Mouse (Mus musculus): Measurements from ENCODE around the gene Mrps27.
"Not testable (repeated sequence)": the region's sequence is repeated elsewhere in the genome, so short reads cannot be mapped to it uniquely, and the experiment has no call there.

Gene Mrps27

DNA sequence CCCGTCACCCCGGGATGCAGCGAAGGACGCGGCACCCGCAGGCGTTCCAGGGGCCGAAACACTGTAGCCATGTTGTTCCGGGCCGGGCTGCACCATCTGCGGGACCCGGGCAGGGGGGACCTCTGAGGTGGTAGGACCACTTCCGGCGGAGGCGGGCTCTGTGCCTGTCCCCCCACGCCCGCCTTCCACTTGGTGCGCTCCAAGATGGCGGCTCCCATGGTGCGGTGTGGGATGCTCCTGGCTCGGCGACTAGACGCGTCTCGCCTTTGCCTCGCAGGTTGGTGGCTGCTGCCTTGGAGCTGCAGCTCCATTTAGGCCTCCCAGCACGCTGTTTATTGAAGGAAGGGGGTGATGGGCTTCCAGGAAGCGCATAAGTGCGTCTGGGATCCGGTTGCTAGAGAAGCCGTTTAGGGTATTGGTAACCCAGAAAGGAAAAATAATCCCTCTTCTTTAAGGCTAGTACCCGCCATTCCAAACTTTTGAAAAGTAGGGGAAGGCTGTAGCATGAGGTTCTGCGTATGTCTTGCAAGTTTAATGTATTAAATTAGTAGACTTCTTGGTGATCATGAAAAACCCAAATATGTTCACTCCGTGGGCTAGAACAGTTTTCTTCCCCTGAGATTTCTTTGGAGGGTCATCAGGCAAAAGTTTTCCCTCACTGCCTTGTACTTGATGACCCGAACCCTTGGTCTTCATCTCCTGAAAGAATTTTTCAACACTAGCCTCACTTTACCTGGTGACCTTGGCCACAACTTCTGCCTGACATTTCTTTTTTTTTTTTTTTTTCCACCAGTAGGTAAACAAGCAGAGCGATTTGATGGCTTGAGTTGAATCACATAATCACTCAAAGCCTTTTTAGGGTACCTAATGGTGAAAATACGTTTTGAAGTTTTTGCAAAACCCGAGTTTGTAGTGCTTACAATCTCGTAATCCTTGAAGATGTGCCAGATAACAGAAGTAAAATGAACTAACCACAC is at the start of gene Mrps27, which contains the start of gene Ptcd2:
Gene Mrps27 (plus strand): TSS at position 188 of the 977 bp plus-strand sequence.
Gene Ptcd2 (minus strand): TSS at position 107 of the 977 bp plus-strand sequence.
- peak; percentile 98 to 99 for DNase-seq

DNA sequence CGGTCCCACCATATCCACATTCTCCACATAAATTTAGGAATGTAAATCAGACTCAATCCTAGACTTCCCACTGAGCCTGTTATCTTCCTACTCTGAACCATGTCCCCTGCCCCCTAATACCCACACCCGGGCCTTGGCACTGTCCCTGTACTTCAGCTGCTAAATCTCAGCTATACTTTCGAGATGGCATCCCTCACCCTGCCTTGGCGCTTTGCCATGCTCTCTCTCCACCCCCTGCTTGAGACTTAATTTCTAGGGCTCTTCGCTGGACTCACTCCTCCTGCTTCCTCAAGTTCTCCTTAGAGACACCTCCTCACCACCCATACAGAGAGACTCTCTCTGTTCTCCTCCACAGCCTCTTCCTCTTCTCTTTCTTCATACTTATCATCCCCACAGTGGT is 44.7 kb upstream of the Mrps27 start:
- peak; percentile 39 to 53 for DNase-seq

DNA sequence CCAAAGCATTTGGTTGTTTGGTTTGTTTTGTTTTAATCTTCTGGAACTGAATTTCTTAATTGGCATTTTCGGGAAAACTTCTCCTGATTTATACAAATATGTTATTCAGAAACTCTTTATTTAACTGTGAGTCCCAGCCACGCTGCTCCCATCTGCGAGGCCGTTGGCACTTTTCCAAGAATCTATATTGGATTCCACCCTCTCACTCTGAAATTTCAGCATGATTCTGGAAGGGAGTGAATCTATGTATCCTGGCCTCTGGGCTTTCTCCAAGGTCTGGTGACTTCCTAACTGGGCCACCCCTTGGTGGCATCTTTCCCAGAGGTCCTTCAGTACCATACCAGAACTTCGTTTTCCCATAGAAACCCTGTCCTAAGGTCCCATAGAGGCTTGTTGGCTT is 40.7 kb upstream of the Mrps27 start:
- peak; percentile 63 to 71 for DNase-seq

DNA sequence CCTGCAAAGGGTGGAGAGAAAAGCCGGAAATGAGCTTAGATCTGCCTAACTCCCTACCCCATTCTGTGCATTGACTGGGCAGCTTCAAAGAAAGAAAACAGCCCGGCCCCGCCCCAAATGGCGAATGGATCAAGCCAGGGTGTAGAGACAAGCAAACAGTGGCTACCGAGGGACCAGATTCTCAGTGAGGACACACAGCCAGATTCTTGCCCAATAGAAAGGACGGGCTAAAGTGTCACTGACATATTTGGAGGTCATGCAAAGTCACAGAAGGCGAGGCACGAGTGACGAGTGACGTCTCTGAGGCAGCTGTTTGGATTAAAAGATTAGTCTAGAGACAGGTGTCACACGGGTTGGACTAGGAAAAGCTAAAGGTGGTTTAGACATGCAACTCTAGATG is 40.2 kb upstream of the Mrps27 start:
- peak in 1 of 2 experiments; percentile 33 for DNase-seq

DNA sequence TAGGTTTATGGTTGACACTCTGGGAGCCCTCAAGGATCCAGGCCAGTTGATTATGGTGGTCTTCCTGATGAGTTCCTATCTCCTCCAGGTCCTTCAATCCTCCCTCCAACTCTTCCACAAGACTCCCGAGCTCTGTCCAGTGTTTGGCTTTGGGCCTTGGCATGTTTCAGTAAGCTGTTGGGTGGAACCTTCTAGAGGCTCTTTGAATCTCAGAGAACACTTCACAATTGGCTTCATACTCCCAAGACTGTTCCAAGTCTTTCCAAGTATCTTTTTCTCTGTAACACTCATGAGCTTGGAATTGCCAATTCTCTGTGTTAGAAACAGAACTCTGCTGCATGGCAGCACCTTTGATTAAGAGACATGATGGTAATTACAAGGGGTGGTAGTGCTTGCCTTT is 39.4 kb upstream of the Mrps27 start:
- DNase-seq: no peak

DNA sequence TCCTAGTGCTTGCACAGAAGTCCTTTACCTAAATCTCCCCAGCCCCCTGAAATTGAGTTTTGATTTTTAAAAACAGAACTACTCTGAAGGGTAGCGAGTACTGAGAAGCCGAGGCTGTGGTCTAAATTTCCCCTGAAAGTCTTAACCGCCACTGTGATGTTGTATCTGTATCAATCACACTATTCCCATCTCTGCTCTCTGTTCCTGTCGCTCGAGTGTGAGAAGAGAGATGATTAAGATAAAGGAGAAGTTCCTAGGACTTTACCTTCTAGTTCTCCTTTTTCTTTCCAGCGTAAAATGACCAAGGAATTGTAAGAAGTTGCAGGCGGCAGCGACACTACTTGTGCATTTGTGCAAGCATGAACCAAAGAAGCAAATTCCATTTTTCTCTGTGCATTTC is 38.4 kb upstream of the Mrps27 start:
- no peak for DNase-seq

DNA sequence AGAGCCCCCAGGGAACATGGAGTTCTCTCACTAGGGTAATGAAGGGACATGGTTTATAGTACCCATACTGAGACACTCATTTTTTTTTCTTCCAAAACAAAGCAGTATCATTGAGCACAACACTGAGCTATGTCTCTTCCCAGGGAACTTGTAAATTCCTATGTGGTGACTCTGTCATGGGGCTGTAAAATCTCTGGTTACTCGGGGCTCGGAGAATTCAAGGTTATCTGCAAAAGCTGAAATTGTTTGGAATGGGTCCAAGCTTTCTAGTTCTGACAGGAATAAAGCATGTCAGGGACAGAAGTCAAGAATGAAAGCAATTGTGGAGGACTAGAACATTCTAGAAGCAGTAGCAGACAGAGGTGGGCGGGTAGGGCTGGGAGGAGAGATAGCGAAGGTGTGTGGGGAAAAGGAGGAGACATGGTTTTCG is 36.6 kb upstream of the Mrps27 start:
- no peak for DNase-seq

DNA sequence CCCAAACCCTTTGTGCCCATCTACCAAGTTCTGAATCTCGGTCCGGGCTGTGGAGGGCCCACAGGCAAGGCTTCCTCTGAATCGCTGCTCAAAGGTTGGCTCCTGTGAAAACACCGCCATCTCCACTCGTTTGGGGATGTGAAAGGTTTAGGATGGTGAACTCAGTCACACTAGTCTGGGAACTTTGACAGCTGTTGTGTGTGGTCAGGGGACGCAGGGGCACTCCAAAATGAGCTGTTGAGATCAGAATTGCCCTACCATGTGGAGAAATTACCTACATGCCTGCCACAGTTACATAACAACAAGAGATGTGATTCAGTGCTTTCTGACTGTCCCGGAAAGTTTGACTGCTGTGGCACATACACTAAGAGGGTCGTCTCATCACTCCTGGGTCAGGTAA is 36.2 kb upstream of the Mrps27 start:
- no peak for DNase-seq

DNA sequence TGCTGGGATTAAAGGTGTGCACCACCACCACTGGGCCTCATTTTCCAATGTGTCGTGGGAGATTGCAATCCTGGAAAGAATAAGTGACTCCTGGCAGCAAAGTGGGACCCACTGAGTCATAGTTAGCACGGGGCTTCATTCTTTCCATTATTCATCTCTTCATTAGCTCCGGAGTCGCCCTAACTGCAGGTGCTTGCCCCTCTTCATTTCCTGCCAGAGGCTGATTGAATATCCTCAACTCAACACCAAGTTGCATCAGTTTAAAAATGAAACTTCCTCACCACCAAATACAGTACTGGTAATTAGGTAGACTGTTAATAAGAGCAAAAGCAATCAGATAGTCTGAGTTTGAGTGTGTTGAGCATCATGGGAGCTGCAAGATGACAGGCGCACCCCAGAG is 30.5 kb upstream of the Mrps27 start:
- DNase-seq: no peak

DNA sequence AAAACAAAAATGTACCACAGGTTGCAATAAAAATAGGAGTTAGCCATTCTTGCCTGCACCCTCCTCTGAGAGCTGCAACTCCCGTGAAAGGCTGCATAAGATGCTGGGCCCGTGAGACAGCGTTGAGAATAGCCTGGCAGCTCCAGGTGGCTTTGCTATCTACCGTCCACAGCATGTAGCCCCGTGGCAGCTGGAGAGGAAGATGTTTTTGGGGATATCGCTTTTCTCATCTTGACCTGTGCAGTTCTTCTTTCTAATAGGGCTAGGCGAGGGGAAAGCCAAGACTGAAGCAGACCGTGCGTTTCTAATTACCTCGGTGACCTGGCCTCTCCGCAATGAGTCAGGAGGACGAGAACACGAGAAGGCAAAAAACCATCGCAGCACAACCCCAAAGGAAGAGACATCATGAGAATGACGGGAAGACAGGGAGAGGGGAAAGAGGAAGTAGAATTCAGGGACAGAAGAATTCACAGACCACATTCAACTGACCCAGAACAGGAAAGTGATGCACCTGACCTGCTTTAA is 29.9 kb upstream of the Mrps27 start:
- DNase-seq: no peak

DNA sequence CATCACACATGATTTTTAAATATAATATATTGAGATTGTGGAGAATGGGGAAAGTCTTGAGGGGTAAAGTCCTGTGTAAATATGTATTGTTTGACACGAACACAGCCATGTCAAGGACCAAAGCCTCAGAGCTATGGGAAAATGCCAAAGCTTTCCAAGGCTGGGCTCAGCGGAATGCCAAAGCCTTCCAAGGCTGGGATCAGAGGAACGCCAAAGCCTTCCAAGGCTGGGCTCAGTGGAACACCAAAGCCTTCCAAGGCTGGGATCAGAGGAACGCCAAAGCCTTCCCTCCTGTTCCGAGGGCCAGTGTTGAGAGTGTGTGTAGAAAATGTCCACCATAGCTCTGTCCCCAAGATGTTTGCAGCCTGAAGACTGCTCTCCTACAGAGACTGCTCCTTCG is 28.2 kb upstream of the Mrps27 start:
- DNase-seq: no peak

DNA sequence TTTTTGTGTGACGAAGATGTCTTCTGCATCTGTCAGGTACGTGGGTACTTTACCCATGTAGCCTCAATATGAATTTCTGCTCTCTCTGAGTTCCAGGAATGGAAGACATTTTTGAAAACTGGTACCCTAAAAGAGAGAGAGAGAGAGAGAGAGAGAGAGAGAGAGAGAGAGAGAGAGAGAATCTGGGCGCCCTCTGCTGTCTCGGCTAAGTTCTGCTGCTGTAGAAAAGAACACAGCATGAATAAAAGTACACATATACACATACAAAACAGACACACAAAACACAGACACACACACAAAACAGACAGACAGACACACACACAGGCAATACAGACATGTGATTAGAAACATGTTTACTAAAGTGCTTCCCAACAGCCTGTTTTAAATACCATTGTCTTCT is 27.5 kb upstream of the Mrps27 start:
- peak; percentile 79 to 82 for DNase-seq

DNA sequence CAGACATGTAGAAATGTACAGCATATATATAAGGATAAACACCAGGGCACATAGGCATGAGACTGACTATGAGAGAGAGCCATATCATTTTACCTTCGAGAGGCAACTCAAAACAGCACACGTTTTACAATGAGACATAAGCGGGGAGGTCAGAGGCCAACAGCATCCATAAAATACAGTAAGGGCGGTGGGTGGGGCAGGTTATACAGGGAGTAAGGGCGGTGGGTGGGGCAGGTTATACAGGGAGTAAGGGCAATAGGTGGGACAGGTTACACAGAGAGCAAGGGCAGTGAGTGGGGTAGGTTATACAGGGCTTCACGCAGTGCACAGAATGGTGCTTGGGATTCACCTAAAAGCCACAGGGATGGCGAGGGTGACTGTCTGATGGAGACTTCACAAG is 24.1 kb upstream of the Mrps27 start:
- DNase-seq: no peak

DNA sequence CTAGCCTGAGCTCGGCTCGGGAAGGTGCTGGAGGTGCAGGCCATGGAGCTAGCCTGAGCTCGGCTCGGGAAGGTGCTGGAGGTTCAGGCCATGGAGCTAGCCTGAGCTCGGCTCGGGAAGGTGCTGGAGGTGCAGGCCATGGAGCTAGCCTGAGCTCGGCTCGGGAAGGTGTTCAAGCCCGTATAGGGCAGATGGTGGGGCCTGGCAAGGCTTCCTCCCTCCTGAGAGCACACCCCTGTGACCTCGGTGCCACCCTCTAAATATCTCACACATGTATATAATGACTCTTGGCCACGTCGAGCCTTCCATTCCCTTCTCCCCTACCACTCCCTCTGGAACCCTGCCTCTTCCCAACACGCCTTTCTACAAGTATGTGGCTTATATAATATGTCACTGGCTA is 21.7 kb upstream of the Mrps27 start:
- DNase-seq: not testable (repeated sequence)

DNA sequence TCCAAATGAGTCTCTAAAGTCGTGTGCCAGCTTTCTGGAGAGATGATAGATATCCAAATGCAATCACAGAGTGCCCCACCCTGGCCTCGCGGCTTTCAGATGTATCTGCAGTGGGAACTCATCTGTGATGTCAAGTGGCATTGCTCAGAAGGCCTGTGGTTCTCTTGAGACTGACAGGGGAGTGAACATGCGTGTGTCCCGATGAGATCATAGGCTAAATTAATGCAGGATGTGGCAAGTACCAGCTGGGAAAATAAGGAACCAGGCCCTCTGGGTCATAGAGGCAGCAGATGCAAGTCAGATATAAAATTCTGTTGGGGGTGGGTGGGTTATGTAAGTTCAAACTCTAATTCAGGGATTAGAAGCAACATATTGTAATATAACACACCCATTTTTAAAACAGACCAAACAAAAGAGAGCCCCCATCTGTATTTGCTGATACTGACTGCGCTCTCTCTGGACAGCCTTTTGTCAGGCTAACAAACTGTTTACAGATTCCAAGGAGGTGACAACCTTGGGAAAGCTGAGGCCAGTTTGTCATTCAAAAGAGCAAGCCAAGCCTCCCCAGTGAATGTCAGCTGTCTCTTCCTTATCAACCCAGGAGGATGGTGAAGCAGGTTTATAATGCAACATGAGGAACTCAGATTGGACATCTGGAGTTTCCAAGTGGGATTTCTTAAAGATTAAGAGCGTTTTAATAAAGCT is 20.8 kb upstream of the Mrps27 start:
- DNase-seq: no peak

DNA sequence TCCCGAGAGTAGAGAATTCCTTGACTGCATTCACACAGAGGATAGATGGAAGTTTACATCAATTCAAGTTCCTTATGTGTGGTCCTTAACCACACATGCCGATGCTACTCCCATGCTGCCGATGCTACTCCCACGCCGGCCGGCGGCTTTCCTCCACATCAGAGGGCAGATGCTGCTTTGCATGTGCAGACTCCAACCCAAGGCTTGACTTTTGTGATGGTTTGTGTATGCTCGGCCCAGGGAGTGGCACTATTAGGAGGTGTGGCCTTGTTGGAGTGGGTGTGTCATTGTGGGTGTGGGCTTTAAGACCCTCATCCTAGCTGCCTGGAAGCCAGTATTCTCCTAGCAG is 20.3 kb upstream of the Mrps27 start:
- not testable (repeated sequence) for DNase-seq

DNA sequence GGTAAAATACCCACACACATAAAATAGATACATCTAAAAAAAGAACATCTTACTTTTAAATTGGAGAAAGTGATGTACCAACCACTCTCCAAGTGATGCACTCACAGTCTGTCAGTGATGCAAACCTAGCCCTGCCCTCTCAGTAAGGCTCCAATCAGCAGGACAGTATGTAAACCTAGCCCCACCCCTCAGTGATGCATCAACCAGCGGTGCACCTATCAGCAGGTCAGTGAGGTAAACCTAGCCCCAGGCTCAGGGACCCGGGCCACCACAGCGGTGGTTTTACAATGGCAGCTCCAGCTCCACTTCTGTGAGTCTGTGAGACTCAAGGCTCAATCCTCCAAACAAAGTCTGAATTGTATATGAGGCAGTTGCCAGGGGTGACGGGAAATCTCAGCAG is 13.3 kb upstream of the Mrps27 start:
- DNase-seq: no peak

DNA sequence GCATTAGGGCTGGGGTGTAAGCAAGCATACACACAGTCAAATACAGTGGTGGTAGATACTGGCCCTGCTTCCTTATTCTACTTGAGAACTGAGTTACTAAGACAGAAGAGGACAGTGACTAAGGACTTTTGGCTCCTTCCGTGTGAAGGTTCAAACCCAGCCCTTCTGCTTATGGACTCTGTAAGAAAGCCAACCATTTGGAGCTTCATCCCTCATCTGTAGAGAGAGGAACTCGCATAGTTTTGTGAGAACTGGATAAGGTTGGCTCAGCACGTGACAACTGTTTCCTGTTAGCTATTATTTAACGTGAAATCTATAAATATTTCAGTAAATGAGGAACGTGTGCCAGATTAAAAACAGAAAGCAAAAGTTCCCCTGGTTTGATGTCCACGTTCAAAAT is 7.1 kb upstream of the Mrps27 start:
- no peak for DNase-seq

DNA sequence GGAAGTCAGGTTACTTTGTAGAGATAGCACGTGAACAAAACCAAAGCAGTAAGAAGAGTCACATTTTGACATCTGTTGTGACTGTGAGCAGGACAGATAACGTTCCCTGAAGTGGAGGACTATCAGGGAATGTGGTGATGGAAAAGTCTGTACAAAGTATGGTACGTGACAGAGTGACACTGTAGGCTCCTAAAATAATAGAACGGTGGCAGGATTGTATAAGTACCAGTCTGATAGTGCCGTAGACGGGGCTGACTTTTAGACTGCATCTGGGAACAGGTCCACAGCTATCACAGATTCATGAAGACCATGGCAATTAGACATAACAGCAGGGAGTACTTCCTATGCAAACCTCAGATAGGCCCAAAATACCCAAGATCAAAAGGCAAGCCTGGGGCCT is 3.1 kb upstream of the Mrps27 start:
- no peak for DNase-seq

DNA sequence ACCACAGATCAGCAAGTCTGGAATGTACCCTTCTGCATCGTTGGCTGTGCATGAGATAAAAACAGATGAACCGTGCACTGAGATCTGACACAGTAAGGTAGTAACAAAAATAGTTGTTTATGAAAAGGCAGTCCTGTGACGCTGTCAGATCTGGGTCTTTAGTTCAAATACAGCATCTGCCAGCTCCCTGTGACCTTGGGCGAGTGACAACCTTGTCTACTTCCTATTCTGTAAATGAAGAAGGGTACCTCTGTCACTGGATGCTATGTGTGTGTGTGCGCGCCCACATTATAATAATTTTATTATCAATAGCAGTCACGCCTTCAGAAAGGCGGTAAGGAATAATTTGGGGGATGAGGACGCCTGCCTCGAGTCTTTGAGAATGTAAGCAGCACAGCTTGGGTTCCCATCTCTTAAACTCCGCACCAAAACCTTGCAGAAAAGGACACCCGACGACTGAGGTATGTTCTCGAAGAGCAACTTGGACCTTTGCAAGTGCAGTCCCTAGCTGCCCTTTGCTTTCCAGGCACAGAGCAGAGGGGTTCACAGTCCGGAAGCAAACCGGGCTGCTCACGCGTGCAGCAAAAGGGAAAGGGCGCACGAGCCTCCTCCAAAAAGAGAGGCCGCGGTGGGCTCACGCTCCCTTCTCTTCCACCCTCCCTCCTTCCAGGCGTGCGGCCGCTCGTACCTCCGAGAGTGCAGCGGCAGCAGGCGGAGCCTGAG is 549 bp upstream of the Mrps27 start:
- no peak for DNase-seq

DNA sequence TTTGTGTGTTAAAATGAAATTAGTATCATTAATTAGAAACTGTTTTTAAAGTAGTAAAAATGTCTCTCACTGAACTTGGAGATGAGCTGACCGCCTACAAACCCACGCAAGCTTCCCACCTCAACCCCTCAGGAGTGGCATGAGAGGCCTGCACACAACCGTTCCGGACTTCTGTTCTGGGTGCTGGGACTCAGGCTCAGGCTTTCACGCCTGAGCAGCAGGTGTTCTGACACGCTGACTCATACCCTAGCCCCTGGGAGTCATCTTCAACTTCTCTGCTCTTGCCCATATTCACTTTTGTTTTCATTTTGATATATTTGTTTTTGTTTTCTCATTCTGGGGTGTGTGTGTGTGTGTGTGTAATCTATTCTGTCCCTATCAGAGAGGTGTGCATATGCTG is 5.4 kb downstream of the Mrps27 start:
- no peak for DNase-seq

DNA sequence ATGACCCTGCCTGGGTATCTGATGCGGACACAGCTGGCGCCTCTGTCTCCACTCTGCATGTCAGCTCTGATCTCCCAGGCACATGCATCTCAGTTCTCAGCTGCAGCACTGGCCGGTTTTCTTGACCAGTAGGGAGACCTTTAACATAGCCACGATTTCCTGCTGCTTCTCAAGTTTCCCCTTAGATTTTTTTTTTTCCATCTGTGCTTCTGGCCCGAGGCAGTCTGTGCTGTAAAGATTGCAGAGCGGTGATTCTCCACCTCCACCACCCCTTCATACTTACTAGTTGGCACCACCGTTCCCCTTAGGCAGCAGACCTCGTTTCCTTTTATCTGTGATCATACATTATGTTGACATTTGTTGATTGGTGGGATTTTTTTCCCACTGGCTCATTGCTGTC is 6.6 kb downstream of the Mrps27 start:
- DNase-seq: no peak

DNA sequence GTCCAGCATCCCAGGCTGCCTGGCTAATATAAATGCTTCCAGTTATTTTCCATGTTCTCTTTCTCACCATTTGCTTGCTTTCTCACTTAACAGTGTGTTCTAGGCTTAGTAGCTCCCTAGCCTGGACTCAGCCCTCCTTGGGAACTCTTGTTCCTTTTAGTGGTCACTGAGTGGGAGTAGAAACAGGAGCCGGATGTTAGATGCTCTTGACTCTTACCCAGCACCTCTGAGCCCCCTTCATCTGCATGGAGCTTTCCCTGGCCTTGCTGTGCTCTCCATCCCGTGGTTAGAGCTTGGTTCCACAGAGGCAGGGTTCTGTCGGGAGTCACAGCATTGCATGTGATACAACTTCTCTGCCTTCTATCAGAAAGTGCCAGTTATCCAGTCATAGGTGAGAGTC is 7.0 kb downstream of the Mrps27 start:
- no peak for DNase-seq
